Mouse (Mus musculus) frontal cortex, postnatal 14 days (tissue): Measurements from ENCODE around the gene Acot3.
"Not testable (repeated sequence)": the region's sequence is repeated elsewhere in the genome, so short reads cannot be mapped to it uniquely, and the experiment has no call there.

Experiments used
- DNase-seq, 2 experiments: peaks; one replicate each; pipeline ENCODE4 v3.0.0; 2022; ENCODE audit warnings: low spot score in 2 of 2

Gene Acot3

DNA sequence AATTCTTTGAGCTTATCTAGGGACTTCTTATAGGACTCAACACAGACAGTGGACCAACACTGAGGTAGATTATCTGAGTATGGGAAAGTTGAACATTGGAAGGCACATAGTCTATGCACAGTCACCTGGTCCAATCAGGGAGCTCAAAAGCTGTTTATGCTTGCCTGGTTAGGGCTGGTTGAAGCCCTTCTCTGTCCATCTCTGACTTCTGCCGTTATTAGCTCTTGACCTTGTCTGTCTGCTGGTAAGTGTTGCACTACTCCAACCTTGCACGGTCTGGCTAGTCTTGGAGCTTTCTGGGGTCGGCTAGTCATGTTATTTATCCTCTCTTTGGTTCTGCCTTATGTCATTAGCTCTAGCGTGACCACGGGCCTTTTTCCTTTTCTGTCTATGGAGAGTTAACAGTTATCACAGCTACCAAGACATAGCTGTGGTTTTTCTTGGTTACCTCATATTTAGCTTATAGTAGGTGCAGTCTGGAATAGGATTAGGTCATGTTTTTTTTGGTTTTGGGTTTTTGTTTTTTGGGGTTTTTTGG is at the start of gene Acot3:
TSS of gene Acot3 (plus strand) at position 208 of the 538 bp plus-strand sequence.
- DNase-seq = no peak

DNA sequence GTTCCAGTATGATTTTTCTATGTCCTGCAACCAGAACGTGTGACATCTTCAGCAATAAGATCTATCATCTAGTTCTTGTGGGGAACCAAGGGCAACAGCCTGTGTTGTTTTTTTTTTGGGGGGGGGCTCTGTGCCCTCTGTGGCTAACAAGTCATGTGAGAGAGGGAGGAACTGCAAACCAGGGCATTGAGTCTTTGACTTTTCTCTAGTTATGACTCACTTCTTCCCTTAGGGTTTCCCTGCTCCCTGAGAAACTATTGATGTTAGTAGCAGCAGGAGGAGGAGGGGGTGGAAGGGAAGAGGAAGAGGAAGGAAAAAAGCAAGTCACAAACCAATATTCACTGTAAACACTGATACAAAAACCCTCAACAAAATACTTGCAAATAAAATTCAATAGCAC is 48.1 kb upstream of the Acot3 start:
- DNase-seq = no peak

DNA sequence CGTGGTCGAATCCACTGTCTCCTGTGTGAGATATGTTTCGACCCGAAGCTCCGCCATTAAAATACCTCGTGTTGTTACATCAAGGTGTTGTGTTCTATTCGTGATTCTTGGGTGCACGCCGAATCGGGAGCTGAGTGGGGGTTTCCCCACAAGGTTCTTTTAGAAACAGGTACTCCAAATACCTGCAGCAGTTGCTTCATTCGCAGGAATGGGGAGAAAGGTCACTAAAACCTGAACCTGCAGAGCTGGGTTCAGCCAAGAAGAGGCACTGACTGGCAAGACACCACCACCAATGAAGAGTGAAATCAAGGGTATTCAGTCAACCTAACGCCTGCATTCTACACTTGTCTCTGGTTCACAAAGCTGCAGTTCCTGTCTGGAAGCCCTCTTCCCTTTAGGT is 43.7 kb upstream of the Acot3 start:
- no peak for DNase-seq

DNA sequence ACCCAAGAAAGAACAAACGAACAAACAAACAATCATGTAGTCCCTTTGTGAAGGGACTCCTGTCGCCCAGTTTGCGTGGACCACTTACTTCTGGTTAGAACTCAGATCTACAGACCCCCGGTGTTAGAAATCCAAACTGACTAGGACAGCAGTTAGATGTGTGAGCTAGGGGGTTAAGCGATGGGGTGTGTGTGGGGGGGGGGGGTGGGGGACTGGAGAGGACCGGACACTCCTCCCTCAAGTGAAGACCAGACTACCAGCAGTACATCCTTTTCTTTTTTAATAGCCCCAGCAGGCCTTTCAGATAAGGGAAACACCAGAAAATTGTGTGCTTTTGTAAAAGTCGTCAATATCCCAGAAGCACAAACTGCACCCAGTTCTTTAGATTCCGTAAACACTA is 43.2 kb upstream of the Acot3 start:
- no peak for DNase-seq

DNA sequence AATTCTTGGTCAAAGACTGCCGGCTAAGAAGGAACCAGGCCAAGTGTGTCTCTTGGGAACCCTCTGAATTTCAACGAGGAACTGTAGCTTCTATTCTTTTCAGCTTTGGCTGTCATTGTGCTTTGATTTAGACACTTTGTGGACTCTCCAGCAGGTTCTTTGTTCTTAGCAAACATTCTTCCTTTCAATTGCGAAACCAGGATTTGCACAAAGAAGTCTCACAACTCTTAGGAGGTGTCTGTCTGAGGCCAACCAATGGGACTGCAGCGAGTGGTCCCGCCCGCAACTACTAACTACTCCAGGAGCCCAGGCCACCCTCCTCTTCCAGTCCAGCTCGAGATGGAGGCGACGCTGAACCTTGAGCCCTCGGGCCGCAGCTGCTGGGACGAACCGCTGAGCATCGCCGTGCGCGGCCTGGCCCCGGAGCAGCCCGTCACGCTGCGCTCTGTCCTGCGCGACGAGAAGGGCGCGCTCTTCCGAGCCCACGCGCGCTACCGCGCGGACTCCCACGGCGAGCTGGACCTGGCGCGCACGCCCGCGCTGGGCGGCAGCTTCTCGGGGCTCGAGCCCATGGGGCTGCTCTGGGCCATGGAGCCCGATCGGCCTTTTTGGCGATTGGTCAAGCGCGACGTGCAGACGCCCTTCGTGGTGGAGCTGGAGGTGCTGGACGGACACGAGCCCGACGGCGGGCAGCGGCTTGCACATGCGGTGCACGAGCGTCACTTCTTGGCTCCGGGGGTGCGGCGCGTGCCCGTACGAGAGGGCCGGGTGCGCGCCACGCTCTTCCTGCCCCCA is 42.6 kb upstream of the Acot3 start, which contains the start of gene Acot1:
TSS of gene Acot1 (plus strand) at position 320 of the 795 bp plus-strand sequence.
- peak in 1 of 2 experiments; percentile 44 for DNase-seq

DNA sequence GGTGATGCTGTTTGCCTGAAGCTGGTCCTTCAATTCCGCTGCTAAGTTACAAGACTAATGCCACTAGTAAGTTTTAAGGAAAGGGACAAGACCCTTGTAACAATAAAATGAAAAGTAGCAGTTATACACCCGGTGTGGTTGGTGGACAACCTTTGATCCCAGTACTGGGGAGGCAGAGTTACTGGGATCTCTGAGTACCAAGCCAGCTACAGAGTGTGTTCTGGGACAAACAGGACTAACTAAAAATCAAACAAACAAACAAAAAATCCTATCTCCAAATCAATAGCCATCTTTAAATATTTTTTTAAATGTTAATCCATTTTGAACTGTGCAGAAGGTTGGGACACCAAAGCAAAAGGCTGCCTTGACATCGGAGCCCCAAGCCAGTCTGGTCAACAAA is 41.7 kb upstream of the Acot3 start:
- no peak for DNase-seq

DNA sequence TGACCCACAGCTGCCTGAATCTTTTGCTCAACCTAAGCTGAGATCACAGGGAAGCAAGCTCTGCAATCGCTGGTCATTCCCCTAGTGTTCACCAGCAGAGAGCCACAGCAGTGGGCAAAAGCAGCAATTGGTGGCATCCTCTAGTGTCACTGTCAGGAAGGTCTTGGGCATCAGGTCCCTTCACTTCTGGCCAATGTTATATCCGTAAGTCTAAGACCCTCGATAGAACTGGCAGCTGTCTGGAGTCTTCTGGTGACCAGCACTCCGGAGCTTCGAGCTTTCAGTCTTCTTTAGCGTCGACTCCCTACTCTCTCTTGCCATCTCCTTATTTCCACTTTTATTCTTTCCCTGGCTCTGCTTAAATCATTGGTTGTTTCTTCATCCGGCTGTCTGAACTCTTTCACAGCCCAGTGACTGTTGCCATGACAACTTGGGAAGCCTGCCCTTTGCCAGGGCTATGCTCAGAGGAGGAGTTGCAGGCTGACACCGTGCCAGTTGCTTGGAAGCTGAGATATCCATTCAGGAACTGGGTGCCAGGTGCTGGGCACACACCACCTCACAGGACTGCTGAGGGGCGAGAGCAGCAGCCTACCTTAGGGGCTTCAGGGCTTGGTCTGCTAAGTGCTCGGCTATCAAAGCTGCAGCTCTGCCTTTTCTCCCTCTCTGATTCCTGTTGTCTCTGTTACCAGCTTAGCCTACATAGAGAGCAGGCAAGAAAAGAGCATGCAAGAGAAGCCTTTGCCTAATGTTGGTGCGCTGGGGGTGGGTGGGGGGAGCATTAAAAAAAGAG is 40.5 kb upstream of the Acot3 start:
- peak; percentile 56 to 66 for DNase-seq

DNA sequence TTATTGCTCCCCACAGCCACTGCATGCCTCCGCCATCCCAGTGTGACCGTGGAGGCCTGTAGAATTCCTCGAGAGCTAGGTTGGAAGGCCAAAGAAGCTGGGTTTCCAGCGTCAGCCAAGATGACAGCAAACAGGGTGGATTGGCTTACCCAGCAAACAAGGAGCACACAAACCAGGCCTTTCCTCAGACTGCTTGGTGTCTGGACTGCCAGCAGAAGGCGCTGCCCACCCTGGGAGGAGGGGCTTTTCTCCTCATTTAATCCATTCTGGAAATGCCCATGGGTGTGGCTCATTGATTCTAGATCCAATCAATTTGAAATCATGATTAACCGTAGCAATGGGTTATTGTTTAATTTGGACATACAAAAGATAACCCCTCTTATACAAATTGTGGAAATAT is 38.8 kb upstream of the Acot3 start:
- DNase-seq = no peak

DNA sequence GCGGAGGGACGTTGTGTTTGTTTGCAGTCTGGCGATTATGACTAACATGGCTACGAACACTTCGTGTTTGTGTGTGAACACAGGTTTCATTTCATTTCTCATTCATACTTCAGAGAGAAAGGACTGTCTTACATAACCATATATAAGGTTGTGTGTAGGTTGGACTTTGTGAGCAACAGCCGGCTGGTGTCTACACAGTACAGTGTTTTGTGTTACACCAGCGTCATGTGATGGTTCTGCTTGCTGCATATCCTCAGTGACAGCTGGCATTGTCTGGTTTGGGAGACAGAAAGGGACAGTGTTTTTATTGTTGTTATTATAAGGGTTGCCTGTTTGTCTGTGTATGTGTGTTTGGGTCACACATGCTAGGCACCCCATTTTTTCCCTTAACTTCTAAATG is 38.2 kb upstream of the Acot3 start:
- DNase-seq = no peak

DNA sequence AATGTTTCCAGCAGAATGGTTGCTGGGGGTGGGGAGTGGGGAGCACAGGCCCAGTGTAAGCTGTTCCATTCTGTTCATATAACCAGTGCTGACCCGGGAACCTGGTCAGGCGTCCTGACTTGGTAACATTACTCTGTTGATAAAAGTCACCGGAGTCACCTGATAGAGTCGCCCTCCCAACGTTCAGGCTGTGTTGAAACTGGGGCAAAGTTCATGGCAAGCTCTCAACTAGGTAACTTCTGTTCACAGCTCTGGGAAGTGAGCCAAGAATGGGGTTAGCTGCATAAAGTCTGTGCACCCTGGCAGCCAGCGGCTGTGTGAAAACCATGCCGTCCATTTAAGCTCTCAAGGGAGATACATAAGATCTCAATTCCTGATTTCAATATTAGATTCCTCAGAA is 31.4 kb upstream of the Acot3 start:
- DNase-seq = not testable (repeated sequence)

DNA sequence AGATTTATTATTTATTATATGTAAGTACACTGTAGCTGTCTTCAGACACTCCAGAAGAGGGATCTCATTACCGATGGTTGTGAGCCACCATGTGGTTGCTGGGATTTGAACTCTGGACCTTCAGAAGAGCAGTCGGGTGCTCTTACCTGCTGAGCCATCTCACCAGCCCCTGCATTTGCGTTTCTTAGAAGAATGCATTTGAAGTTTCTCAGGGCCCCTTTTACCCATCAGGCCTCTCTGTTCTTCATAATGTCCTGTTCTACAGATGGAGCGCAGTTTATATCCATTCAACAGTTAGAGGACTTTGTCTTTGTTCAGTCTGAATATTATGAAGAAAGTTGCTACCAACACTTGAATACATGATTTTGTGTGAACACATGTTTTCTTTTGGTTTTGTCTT is 29.7 kb upstream of the Acot3 start:
- not testable (repeated sequence) for DNase-seq

DNA sequence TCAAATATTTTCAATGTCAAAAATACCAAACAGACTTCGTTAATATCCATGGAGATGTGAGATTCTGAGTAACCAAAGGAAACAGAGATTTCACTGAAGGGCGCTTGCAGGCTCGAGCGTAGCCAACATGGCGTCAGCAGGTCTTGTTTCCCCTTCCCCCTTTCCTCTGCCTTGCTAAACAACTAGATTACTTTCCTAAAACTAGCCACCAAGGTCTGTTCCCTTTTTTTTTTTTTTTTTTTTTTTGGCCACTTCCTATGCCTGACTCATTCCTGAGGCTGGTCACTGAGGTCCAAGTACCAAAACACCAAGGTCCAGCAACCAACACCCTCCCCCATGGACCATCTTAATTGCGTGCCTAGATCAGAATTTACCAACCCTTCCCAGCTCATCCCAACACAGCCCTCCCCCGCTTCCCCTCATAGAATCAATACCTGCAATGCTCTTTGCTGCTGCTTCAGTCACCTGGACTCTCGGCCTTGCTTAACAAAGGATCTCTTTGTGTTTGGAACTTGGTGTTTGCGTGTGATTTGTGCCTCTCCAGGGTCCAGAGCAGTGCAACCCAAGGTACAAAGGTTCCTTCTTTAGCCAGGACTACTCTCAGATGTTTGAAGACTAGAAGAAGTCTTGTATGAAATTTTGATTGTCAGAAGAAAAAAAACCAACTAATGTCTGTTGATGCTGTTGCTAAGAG is 28.7 kb upstream of the Acot3 start:
- DNase-seq = no peak

DNA sequence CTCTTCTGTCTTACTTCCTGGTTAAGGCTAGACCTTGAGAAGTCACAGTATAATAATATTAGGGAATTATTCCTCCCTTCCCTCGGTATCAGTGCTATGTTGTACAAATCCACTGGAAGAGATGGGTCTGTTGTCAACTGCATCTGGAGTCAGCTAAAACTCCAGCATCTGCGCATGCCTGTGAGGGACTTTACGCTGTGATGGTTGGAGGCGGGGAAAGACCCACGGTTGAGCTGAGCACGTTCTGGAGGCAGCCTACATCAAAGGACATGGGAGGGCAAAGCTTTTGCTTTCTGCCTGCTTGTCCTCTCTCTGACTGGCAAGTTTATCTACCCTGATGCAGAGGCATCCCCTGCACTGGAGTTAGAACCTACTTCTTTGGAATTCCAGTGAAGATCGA is 26.1 kb upstream of the Acot3 start:
- no peak for DNase-seq

DNA sequence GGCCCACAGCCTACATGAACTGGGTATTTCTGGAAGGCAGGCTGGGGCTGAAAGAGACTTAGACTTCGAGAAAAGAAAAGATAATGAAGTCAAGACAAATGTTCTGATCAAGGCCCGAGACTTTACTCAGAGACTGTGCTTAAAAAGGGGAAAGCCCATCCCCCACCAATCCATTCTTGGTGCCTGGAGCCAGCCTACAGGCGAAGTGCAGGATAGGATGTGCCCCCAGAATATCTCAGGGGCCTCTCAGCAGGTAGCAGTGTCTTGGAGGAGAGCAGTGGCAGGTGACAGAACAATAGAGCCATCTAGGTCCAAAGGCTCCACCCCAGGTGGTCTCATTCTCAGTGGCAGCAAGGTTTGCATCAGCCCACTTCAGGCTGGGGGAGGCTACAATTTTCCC is 23.6 kb upstream of the Acot3 start:
- not testable (repeated sequence) for DNase-seq

DNA sequence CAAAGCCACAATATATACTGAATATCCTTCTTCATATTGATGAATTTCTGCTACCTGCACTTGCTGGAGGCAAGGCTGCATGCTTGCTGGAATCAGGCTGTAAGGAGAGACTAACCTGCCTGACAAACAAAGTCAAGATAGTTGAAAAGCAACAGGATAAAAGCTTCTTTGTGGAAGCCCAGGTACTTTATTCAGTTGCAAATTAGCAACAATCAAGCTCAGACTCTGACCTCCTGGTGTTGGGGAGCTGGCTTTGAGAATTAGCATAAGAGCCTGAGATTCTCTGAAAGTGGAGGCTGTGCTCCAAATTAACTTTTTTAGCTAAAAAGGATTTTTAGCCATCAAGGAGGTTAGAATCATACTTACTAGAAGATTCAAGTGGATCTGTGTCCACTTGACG is 22.9 kb upstream of the Acot3 start:
- not testable (repeated sequence) for DNase-seq

DNA sequence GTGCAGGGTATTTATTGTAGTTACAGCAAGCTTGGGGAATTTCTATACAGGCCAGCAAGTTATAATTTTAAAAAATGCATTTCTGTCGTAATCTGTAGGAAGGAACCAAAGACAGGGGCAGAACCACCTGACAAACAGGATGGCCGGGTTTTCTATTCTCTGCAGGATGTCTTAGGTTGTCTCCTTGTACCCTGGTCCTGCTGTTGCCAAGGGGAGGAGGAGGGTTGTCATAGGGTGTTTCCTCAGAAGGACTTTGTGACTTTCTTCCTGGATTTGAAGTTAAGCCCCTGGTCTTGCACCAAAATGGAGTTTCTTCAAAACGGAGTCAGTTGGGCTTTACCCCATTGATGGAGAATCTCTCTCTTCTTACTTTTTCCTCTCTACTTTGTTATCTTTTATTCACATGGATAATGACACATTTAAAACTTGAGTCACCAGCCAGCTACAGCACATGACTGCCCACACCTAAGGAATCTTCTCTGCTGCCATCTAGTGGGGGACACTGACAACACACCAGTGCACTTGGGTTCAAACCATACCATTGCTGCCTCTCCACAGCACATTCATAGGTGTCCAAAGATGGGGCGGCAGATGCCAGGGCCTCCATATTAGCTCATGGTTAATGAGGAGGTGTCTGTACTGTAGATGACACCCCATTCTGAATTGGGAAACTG is 21.1 kb upstream of the Acot3 start:
- DNase-seq = peak in 1 of 2 experiments; percentile 68

DNA sequence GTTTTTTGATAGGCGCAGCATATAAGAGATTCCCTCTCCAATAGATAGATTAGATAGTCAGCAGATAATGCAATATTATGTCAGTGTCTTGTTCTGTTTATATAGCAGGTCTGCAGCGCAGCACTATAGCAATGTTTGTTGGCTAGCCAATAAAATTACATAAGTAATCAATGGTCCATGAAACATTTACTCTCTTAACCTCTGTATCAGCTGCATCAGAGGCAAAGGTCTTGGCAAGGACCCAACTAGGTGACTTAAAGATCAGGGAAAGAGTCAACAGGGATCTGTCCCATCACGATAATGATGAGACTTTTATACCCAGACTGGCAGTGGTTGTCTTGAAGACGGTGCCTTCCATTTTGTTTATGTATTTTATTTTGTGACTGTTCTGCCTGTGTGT is 19.1 kb upstream of the Acot3 start:
- no peak for DNase-seq

DNA sequence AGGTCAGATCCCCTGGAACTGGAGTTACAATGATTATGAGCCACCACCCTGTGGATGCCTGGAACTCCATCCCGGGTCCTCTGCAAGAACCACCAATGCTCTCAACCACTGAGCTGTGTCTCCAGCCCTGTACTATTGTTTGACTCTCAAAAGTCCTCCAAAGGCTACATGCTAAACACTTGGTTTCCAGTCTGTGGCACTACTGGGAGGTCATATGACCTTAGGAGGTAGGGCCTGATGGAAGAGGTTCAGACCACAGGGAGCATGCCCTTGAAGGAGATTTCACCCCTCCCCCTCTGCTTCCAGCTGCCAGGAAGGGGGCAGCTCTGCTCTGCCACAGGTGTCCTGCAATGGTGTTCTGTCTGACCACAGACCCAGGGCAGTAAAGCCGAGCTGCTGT is 18.6 kb upstream of the Acot3 start:
- DNase-seq = not testable (repeated sequence)

DNA sequence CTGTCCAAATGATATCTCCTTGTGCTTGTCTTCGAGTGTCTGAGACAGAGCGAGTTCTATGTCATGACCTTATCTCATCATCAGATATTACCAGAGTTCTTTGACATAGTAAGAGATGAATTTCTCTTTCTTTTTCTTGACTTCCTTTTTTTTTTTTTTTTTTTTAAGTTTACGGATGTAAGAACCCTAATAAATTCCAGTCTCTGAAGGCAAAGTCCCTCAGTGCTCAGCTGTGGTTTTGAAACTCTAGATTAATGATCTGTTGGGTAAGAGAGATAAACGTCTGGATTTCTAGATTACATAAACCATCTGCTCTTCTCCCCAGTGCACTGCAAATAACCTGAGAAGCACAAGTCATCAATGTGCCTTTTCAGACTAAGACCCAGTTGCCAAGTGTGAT is 17.8 kb upstream of the Acot3 start:
- no peak for DNase-seq

DNA sequence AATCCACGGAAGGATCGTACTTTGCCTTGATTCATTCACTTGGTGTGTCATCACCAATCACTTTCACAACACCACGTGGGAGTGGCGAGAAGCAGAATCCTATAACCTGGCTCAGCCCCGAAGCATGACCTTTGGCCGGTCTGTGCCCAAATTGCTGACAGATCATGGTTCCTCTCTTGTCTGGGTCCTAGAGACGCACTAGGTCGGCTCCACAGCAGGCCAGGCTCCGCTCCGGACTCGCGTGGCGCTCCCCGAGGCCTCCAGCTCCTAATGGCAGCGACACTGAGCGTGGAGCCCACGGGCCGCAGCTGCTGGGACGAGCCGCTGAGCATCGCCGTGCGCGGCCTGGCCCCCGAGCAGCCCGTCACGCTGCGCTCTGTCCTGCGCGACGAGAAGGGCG is 13.7 kb upstream of the Acot3 start, which contains the start of gene Acot4:
TSS of gene Acot4 (plus strand) at position 139 of the 400 bp plus-strand sequence.
- DNase-seq = peak in 1 of 2 experiments; percentile 11

DNA sequence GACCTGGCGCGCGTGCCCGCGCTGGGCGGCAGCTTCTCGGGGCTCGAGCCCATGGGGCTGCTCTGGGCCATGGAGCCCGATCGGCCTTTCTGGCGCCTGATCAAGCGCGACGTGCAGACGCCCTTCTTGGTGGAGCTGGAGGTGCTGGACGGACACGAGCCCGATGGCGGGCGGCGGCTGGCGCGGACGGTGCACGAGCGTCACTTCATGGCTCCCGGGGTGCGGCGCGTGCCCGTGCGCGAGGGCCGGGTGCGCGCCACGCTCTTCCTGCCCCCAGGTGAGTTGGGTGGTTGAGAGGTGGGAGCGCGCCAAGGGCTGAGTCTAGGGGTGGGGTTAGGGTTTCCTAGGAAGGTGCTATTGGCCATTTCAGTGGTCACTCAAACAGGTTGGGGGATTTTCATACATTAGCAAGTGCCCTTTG is 13.2 kb upstream of the Acot3 start, which contains the start of gene Gm49366:
TSS of gene Gm49366 (plus strand) at position 245 of the 421 bp plus-strand sequence.
- DNase-seq = peak in 1 of 2 experiments; percentile 8
